Mouse (Mus musculus): ENCODE measurements around the gene Grid1.

- TF ChIP-seq CTCF (IDR thresholded peaks at IDR 0.05; ENCODE audit: low read depth): no peak
- TF ChIP-seq EP300 (IDR thresholded peaks at IDR 0.05; ENCODE audit: low read depth): no peak
Observed at GRCm38 (mm10) chr14:34891769-34892532, 72.0 kb downstream of the Grid1 start.
